Mouse (Mus musculus) monocyte, adult 5-6 weeks (primary cell): ENCODE results near the gene Plxnb3. TPM values are rescaled to one million over a fixed set of nuclear protein-coding genes. Genes with fewer than 3 reads are reported as not detected.

Source experiments
- ATAC-seq: fragments of 153-309, 156-312 bp; replicated peaks from 2 replicates; pipeline ENCODE4 v1.8.0; 2017; ENCODE audit warnings: mild to moderate bottlenecking; ENCODE audit not compliant: low TSS enrichment, insufficient number of reproducible peaks, severe bottlenecking, poor library complexity, low FRiP score
- total RNA-seq: library from RNA; stranded (forward); fragments of 200-1000, 200-491, 200-594 nt; gene quantifications from 3 replicates; pipeline ENCODE4 v1.2.3, GENCODE M21; 2017

The Plxnb3 gene
- total RNA-seq, 1 experiment from 2014 or later = 6.1 TPM

GRCm38 (mm10) chrX:73774802-73775483 is 18.1 kb downstream of the Plxnb3 start:
- ATAC-seq = no peak

DNA sequence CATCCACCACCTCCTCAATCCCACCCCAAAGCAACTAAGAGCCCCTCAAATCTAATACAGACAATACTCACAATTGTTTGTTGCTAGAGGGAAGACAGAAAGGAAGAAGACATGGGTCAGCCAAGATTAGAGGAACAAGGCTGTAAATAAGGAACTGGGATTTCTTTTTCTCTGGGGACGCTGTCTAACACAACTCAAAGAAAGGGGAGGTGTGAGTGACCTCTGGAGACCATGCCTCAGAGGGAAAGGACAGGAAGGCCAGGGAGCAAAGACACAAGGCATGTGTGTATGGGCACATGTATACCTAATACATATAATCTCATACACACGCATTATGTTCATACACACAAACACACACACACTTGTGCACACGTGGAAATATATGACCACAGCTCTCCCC is 25.3 kb downstream of the Plxnb3 start:
- no peak for ATAC-seq

DNA sequence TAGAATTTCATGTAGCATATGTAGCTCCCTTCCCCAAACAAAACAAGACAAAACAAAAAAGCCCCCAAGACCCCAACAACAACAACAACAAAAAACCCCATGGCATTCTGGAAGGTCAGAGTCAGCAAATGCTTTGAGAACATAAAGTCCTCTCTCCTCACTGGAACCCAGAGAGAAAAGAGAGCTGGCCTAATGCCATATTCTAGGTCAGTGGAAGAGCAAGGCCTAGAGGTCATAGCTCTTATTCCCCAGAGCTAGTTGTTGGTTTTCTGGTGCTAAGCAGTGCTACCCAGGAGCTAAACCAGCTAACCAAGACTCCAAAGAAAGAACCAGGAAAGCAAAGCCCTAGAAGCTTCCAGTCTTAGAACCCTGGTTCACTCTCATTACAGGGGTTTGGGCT is 28.8 kb downstream of the Plxnb3 start:
- ATAC-seq = no peak

DNA sequence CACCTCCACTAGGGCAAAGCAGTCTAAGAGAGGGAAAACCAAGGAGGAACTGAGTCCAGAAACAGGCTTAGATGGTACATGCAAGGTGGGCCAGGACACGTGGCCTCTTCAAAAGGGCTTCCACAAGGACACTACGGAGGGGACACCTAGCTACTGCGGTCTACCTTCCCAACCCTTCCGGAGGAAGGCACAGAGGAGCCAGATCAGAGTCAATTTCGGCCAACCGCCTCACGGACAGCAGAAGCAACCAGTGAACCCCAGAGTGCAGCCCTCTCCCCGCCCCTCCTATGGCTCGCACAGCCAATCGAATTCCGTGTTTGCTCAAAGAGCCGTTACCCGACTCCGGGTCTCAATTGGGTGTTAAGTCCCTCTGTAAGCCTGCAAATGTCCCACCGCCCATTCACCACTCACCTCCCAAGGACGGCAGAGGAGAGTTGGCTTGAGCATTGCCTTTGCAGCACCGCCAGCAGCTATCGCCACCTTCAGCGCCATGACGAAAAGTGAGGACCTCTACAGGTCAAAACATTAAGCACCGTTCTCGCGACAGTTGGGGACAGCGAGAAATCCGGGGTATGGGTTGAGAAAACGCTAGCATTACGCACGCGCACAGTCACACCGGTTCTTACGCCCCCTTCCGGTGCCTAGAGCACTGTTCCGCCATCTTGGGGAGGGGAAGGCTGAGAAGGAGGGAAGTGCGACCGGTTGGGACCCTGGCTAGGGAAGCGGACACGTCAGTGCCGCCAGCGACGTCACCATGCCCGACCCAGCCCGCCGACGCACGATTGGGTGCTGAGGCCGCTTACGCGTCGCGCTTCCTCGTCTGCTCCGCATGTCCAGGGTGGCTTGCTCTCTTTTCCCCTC is 29.7 kb downstream of the Plxnb3 start, which contains the start of the genes Idh3g and Ssr4:
Gene Idh3g, minus strand, starts transcription at position 534 of the 861 bp plus-strand sequence.
Gene Ssr4, plus strand, starts transcription at position 665 of the 861 bp plus-strand sequence.
- ATAC-seq = peak; percentile 93

DNA sequence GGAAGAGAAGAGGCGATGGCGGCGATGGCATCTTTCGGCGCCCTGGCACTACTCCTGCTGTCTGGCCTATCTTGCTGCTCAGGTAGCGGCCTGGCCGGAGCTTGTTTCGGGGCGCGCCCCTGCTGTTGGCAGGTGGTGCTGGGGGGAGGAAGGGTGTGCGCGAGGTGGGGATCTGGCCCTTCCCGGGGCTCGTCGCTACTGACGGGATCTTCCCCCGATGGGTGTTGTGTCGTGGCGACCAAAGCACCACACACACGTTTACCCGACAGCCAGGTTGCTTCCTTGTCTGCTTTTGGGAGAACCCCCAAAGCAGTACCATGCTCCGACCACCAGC is 30.3 kb downstream of the Plxnb3 start:
- no peak for ATAC-seq

DNA sequence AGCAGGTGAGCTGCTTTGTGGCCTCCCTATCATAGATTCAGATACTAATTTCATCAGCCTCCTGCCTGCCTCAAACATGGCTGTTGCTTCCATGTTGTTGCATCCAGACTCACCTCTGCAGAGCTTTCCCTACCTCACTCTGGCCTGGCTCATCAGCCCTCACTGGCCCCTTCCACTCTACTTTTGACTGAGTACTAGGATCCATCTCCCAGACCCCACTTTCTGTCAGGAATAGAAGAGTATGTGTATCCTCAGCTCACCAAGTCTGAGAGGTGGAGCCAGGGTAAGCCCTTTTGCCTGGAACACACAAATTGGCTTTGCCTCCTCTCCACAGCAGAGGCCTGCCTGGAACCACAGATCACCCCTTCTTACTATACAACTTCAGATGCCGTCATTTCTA is 31.6 kb downstream of the Plxnb3 start:
- no peak for ATAC-seq

DNA sequence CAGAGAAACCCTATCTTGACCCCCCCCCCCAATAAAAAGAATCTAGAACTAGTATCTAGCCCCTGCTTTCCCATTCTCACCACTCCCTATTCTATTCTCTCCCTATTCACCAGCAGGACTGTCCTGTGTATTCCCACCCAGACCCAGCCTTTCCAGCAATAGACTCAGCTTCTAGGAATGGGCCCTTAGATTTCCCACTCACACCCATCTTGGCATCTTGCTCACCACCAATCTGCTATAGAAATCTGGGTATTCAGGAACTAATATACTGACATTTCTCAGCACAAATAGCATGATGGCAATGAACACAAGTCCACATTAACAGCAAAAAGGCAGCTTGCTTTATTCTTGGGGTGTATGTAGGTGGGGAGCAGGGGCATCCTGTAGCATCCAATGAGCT is 36.1 kb downstream of the Plxnb3 start:
- no peak for ATAC-seq

- ATAC-seq = no peak
Measured at GRCm38 (mm10) chrX:73793505-73793904, 36.6 kb downstream of the Plxnb3 start.

- ATAC-seq = no peak
Measured at GRCm38 (mm10) chrX:73797511-73797910, 40.6 kb downstream of the Plxnb3 start.

DNA sequence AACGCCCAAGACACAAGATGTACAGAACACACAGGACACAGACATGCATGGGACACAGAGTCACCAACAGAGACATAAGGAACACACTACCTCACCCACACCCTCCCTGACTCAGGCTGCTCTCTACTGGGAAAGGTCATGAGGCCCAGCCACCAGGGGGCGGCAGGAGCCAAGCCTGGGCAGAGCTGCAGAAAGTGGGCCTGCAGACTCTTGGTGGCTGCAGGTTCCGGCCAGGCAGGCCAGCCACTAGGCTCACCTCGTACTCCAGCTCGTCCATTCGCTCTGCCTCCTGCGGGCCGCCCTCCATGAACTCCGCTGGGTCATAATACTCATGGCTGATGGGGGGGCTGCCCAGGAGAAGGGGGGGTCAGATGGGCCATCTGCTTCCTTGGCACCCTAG is 41.6 kb downstream of the Plxnb3 start:
- peak; percentile 89 for ATAC-seq

DNA sequence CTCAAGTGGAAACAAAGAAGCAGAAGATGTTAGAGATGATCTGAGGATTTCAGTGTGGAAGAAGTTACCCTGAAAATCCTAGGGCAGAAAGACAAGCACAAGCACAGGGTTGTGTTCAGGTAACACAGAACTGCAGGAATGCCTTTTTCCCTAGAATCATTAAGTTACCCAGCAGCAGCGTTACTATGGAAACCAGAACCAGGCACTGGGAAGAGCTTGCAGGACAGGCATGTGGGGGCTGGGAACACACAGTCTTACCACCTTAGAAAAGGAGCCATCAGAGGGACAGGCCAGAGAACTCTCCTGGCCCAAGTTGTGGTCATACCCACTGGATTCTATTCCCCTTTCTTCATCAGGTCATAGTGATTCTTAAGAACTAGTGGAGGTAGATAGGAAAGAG is 48.9 kb downstream of the Plxnb3 start:
- no peak for ATAC-seq

GRCm38 (mm10) chrX:73815072-73815471 is 58.2 kb downstream of the Plxnb3 start:
- no peak for ATAC-seq

DNA sequence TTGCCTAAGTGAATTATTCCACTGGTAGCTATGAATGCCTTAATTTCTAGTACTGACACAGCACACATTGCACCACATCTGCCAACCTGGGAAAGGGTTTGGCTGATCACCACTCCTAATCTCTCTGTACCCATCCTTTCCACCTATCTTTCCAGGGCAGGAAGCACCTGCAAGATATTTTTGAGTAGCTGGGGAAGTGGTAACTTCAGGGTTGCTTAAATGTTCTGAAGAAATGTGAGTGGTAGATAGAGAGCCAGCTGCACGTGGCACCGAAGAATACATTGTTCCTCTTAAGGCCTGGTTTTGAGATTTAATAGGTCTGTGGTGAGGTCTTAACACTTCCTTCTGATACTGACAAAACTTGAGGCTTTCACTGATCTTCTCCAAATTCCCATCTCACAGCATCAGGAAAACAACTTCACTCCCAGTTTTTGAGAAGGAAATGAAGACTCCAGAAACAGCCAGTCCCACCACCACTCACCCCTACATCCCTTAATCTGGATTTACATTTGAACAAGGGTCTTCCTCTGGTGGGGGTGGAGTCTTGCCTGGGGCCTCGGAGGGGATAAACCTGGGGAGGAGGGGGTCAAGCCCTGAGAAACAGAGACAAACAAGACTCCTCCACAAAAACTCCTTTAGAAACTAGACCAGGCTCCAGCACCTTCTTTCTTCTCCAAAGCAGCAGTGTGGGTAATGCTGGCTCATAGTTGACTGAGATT is 59.9 kb downstream of the Plxnb3 start:
- ATAC-seq = no peak

Other genes starting within 250 kb of the Plxnb3 start
- gene Dusp9, start 117.7 kb upstream of the Plxnb3 start, total RNA-seq = not detected in 3 replicates
- gene Pnck, start 97.0 kb upstream of the Plxnb3 start, total RNA-seq = 0.97 TPM in 1 of 3 replicates, not detected in the others
- gene Slc6a8, start 83.9 kb upstream of the Plxnb3 start, total RNA-seq = 0.49 TPM in 1 of 3 replicates, not detected in the others
- 223 to 253 TPM (median 241 TPM) in 3 replicates for gene Bcap31, start 40.9 kb upstream of the Plxnb3 start, total RNA-seq
- 23.6 to 41.6 TPM (median 26.6 TPM) in 3 replicates for gene Abcd1, start 40.5 kb upstream of the Plxnb3 start, total RNA-seq
- 12.0 to 20.5 TPM (median 19.1 TPM) in 3 replicates for gene Srpk3, start 17.3 kb downstream of the Plxnb3 start, total RNA-seq
- gene Idh3g, start 29.8 kb downstream of the Plxnb3 start, total RNA-seq = 95.4 to 128 TPM (median 113 TPM) in 3 replicates
- gene Ssr4, start 29.9 kb downstream of the Plxnb3 start, total RNA-seq = 136 to 151 TPM (median 138 TPM) in 3 replicates
- 0.68 to 2.9 TPM (median 1.9 TPM) in 3 replicates for gene Pdzd4, start 67.9 kb downstream of the Plxnb3 start, total RNA-seq
- 0.96 to 1.9 TPM (median 1.3 TPM) in 3 replicates for gene Avpr2, start 135.0 kb downstream of the Plxnb3 start, total RNA-seq
- gene L1cam, start 139.0 kb downstream of the Plxnb3 start, total RNA-seq = 59.8 to 83.7 TPM (median 81.0 TPM) in 3 replicates
- gene Arhgap4, start 164.8 kb downstream of the Plxnb3 start, total RNA-seq = 164 to 232 TPM (median 166 TPM) in 3 replicates
- 32.0 to 50.3 TPM (median 42.9 TPM) in 3 replicates for gene Naa10, start 164.9 kb downstream of the Plxnb3 start, total RNA-seq
- 15.9 to 27.6 TPM (median 20.8 TPM) in 3 replicates for gene Renbp, start 173.8 kb downstream of the Plxnb3 start, total RNA-seq
- gene Hcfc1, start 209.3 kb downstream of the Plxnb3 start, total RNA-seq = 21.4 to 45.9 TPM (median 24.5 TPM) in 3 replicates